Mouse (Mus musculus): ENCODE results near the gene Camkv. TPM values are rescaled to one million over a fixed set of nuclear protein-coding genes. Genes with fewer than 3 reads are reported as not detected.

The Camkv gene
- polyA plus RNA-seq, 1 experiment from 2014 or later: 63.4 TPM

DNA sequence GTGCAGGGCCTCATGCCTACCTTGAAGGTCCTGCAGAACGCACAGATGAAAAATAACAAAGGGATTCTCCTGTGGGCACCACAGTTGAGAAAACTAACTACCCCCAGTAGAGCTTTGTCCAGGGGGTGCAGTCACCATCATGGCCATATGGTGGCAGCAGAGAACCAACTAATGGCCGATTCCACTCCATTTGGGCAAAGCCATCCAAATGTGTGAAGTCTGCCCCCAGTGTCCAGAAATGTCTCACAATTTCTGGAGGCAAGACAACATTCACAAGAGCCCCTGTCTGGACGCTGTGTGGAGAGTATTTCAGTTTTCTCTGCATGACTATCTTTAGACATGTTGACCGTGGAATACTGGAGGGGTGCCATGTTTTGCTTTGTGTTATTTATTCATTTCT is 30.7 kb upstream of the Camkv start:
- no peaks in the 10 kb centered on the region for H3K27me3 ChIP-seq (replicated peaks; ENCODE audit: control insufficient read depth, insufficient read depth, low read length)
- H3K4me1 ChIP-seq (ENCODE audit: control insufficient read depth, insufficient read depth, low read depth, low read length): peaks cover 11% of the 10 kb centered on the region
- no peaks in the 10 kb centered on the region for H3K9me3 ChIP-seq (ENCODE audit: control insufficient read depth, low read length)
- H3K36me3 ChIP-seq (ENCODE audit: control insufficient read depth, insufficient read depth, low read length): no peaks in the 10 kb centered on the region
- no peak overlapping the region for H3K27ac ChIP-seq (ENCODE audit: low read depth, low read length)
- no peak overlapping the region for H3K4me2 ChIP-seq (ENCODE audit: low read length)
- H3K4me3 ChIP-seq (ENCODE audit: low read length): no peak overlapping the region
- WGBS: 1% methylated on average over 4 of the region's 4 CpGs
- peak; percentile 63 for ATAC-seq
- no peak overlapping the region for H3K9ac ChIP-seq (ENCODE audit: low read depth, low read length)

DNA sequence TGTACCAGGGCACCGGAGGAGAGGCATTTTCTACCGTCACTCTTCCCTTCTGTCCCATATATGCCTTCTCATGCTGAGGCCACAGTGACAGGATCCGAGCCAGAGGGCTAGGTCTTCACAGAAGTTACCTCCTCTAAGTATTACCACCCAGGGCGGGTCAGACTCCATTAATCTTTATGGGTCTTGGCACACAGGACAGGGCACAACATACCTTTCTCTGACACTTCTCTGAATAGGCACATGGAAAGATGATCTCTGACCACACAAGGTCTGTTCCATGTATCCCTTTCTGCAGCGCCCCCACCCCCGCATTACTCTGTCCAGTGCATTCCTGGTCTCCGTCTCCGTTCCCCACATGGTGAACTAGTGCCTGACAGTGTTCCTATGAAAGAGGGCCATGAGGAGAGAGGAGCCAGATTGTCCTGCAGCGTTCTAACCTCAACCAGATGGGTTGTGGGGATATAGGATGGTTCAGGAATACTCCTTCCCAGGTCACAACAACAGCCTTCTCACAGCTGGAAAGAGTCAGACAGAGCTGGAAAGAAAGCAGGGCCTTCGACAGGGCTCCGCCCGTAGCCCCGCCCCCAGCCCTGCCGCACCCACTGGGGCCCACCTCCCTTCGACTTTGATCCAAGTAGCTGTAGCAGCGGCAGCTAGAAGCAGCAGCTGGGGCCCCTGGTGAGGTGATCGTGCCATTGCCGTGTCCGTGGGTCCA is 29.1 kb upstream of the Camkv start, which contains the start of gene Mst1r:
TSS of gene Mst1r (plus strand) at position 622 of the 715 bp plus-strand sequence.
- peak within 1 kb of the TSS; percentile 28 for H3K4me3 ChIP-seq (ENCODE audit: low read length)
- ATAC-seq: no peak; the same call in 1 of the 2 replicates
- no peaks in the 10 kb centered on the region for H3K36me3 ChIP-seq (ENCODE audit: control insufficient read depth, insufficient read depth, low read length)
- H3K27me3 ChIP-seq (replicated peaks; ENCODE audit: control insufficient read depth, insufficient read depth, low read length): no peaks in the 10 kb centered on the region
- WGBS: 22% methylated on average over 18 of the region's 19 CpGs
- peak within 1 kb of the TSS; percentile 42 for H3K9ac ChIP-seq (ENCODE audit: low read depth, low read length)
- H3K9me3 ChIP-seq (ENCODE audit: control insufficient read depth, low read length): no peaks in the 10 kb centered on the region
- H3K4me2 ChIP-seq (ENCODE audit: low read length): peak within 1 kb of the TSS; percentile 52
- no peak within 1 kb of the TSS for H3K27ac ChIP-seq (ENCODE audit: low read depth, low read length)
- peaks cover 5% of the 10 kb centered on the region for H3K4me1 ChIP-seq (ENCODE audit: control insufficient read depth, insufficient read depth, low read depth, low read length)

GRCm38 (mm10) chr9:107906967-107907800 is 28.3 kb upstream of the Camkv start:
- no peaks in the 10 kb centered on the region for H3K9me3 ChIP-seq (ENCODE audit: control insufficient read depth, low read length)
- 49% methylated on average over 31 of the region's 31 CpGs for WGBS
- H3K4me1 ChIP-seq (ENCODE audit: control insufficient read depth, insufficient read depth, low read depth, low read length): peaks cover 5% of the 10 kb centered on the region
- H3K4me2 ChIP-seq (ENCODE audit: low read length): peak overlapping the region; percentile 52
- no peaks in the 10 kb centered on the region for H3K27me3 ChIP-seq (replicated peaks; ENCODE audit: control insufficient read depth, insufficient read depth, low read length)
- no peak for ATAC-seq
- peak overlapping the region; percentile 42 for H3K9ac ChIP-seq (ENCODE audit: low read depth, low read length)
- H3K27ac ChIP-seq (ENCODE audit: low read depth, low read length): no peak overlapping the region
- H3K4me3 ChIP-seq (ENCODE audit: low read length): peak overlapping the region; percentile 28
- no peaks in the 10 kb centered on the region for H3K36me3 ChIP-seq (ENCODE audit: control insufficient read depth, insufficient read depth, low read length)

DNA sequence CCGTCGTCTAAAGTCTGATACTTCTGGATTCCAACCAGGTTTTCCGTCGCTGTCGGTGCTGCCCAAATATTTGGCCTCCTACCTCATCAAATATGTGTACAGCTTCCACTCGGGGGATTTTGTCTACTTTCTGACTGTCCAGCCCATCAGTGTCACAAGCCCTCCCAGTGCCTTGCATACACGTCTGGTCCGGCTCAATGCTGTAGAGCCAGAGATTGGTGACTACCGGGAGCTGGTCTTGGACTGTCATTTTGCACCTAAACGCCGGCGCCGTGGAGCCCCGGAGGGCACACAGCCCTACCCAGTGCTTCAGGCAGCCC is 27.7 kb upstream of the Camkv start:
- Histone ChIP-seq H3K27ac (ENCODE audit: low read depth, low read length) (no peak overlapping the region), H3K9me3 (ENCODE audit: control insufficient read depth, low read length) (no peaks in the 10 kb centered on the region), H3K4me1 (ENCODE audit: control insufficient read depth, insufficient read depth, low read depth, low read length) (peaks cover 5% of the 10 kb centered on the region), H3K9ac (ENCODE audit: low read depth, low read length) (no peak overlapping the region), H3K36me3 (ENCODE audit: control insufficient read depth, insufficient read depth, low read length) (no peaks in the 10 kb centered on the region), H3K4me3 (ENCODE audit: low read length) (no peak overlapping the region), H3K4me2 (ENCODE audit: low read length) (no peak overlapping the region), H3K27me3 (replicated peaks; ENCODE audit: control insufficient read depth, insufficient read depth, low read length) (no peaks in the 10 kb centered on the region)
- WGBS: 78% methylated on average over 14 of the region's 14 CpGs
- no peak for ATAC-seq

- no peak overlapping the region for H3K27ac ChIP-seq (ENCODE audit: low read depth, low read length)
- no peaks in the 10 kb centered on the region for H3K36me3 ChIP-seq (ENCODE audit: control insufficient read depth, insufficient read depth, low read length)
- 24% methylated on average over 18 of the region's 18 CpGs for WGBS
- H3K9me3 ChIP-seq (ENCODE audit: control insufficient read depth, low read length): no peaks in the 10 kb centered on the region
- H3K4me1 ChIP-seq (ENCODE audit: control insufficient read depth, insufficient read depth, low read depth, low read length): peaks cover 5% of the 10 kb centered on the region
- no peak overlapping the region for H3K4me3 ChIP-seq (ENCODE audit: low read length)
- no peak overlapping the region for H3K9ac ChIP-seq (ENCODE audit: low read depth, low read length)
- no peaks in the 10 kb centered on the region for H3K27me3 ChIP-seq (replicated peaks; ENCODE audit: control insufficient read depth, insufficient read depth, low read length)
- H3K4me2 ChIP-seq (ENCODE audit: low read length): no peak overlapping the region
- no peak for ATAC-seq
Observed at GRCm38 (mm10) chr9:107908410-107909158, 26.9 kb upstream of the Camkv start.

GRCm38 (mm10) chr9:107910025-107910769 is 25.3 kb upstream of the Camkv start:
- Histone ChIP-seq H3K4me1 (ENCODE audit: control insufficient read depth, insufficient read depth, low read depth, low read length) (peaks cover 5% of the 10 kb centered on the region), H3K4me2 (ENCODE audit: low read length) (no peak overlapping the region), H3K4me3 (ENCODE audit: low read length) (no peak overlapping the region), H3K9me3 (ENCODE audit: control insufficient read depth, low read length) (no peaks in the 10 kb centered on the region), H3K9ac (ENCODE audit: low read depth, low read length) (no peak overlapping the region), H3K27me3 (replicated peaks; ENCODE audit: control insufficient read depth, insufficient read depth, low read length) (no peaks in the 10 kb centered on the region), H3K27ac (ENCODE audit: low read depth, low read length) (no peak overlapping the region), H3K36me3 (ENCODE audit: control insufficient read depth, insufficient read depth, low read length) (no peaks in the 10 kb centered on the region)
- ATAC-seq: no peak
- 92% methylated on average over 15 of the region's 15 CpGs for WGBS

GRCm38 (mm10) chr9:107914764-107915420 is 20.6 kb upstream of the Camkv start:
- Histone ChIP-seq H3K4me1 (ENCODE audit: control insufficient read depth, insufficient read depth, low read depth, low read length) (peaks cover 8% of the 10 kb centered on the region), H3K4me2 (ENCODE audit: low read length) (no peak overlapping the region), H3K27ac (ENCODE audit: low read depth, low read length) (no peak overlapping the region), H3K9me3 (ENCODE audit: control insufficient read depth, low read length) (no peaks in the 10 kb centered on the region), H3K4me3 (ENCODE audit: low read length) (no peak overlapping the region), H3K27me3 (replicated peaks; ENCODE audit: control insufficient read depth, insufficient read depth, low read length) (no peaks in the 10 kb centered on the region), H3K9ac (ENCODE audit: low read depth, low read length) (no peak overlapping the region), H3K36me3 (ENCODE audit: control insufficient read depth, insufficient read depth, low read length) (no peaks in the 10 kb centered on the region)
- WGBS: 81% methylated on average over 16 of the region's 16 CpGs
- ATAC-seq: no peak

GRCm38 (mm10) chr9:107917895-107918608 is 17.4 kb upstream of the Camkv start:
- no peaks in the 10 kb centered on the region for H3K9me3 ChIP-seq (ENCODE audit: control insufficient read depth, low read length)
- H3K4me3 ChIP-seq (ENCODE audit: low read length): no peak overlapping the region
- H3K27ac ChIP-seq (ENCODE audit: low read depth, low read length): peak overlapping the region; percentile 2; the same call in 1 of the 2 replicates
- no peaks in the 10 kb centered on the region for H3K27me3 ChIP-seq (replicated peaks; ENCODE audit: control insufficient read depth, insufficient read depth, low read length)
- peaks cover 8% of the 10 kb centered on the region for H3K4me1 ChIP-seq (ENCODE audit: control insufficient read depth, insufficient read depth, low read depth, low read length)
- H3K9ac ChIP-seq (ENCODE audit: low read depth, low read length): peak overlapping the region; percentile 7; the same call in 1 of the 2 replicates
- peak; percentile 46 for ATAC-seq
- H3K36me3 ChIP-seq (ENCODE audit: control insufficient read depth, insufficient read depth, low read length): no peaks in the 10 kb centered on the region
- H3K4me2 ChIP-seq (ENCODE audit: low read length): peak overlapping the region; percentile 23
- 30% methylated on average over 13 of the region's 13 CpGs for WGBS
